Mouse (Mus musculus): ENCODE measurements around the gene Knop1. TPM values are rescaled to one million over a fixed set of nuclear protein-coding genes. Genes with fewer than 3 reads are reported as not detected.

The Knop1 gene
- polyA plus RNA-seq, 1 experiment from 2014 or later = 141 TPM

- Histone ChIP-seq H3K27ac (replicated peaks) (no peak overlapping the region), H3K9me3 (replicated peaks) (0 out of 2 replicates have a peak, but pooled peaks cover 5% of the 10 kb centered on the region), H3K4me3 (no peak overlapping the region), H3K36me3 (peaks cover 100% of the 10 kb centered on the region), H3K27me3 (ENCODE audit: low read depth, poor library complexity, severe bottlenecking) (no peaks in the 10 kb centered on the region), H3K4me1 (no peaks in the 10 kb centered on the region)
- no peak for DNase-seq (ENCODE audit: low spot score)
- WGBS = 82% methylated on average over 1 of the region's 1 CpGs
Measured at GRCm38 (mm10) chr7:118841796-118842195, 14.3 kb downstream of the Knop1 start.

GRCm38 (mm10) chr7:118841030-118841745 is 14.9 kb downstream of the Knop1 start:
- 91% methylated on average over 8 of the region's 8 CpGs for WGBS
- Histone ChIP-seq H3K27me3 (ENCODE audit: low read depth, poor library complexity, severe bottlenecking) (no peaks in the 10 kb centered on the region), H3K4me3 (no peak overlapping the region), H3K4me1 (no peaks in the 10 kb centered on the region), H3K9me3 (replicated peaks) (0 out of 2 replicates have a peak, but pooled peaks cover 5% of the 10 kb centered on the region), H3K36me3 (peaks cover 100% of the 10 kb centered on the region), H3K27ac (replicated peaks) (no peak overlapping the region)
- DNase-seq (ENCODE audit: low spot score) = no peak

- peaks cover 97% of the 10 kb centered on the region for H3K36me3 ChIP-seq
- H3K4me3 ChIP-seq = no peak overlapping the region
- H3K4me1 ChIP-seq = no peaks in the 10 kb centered on the region
- no peak overlapping the region for H3K27ac ChIP-seq (replicated peaks)
- DNase-seq (ENCODE audit: low spot score) = no peak
- H3K27me3 ChIP-seq (ENCODE audit: low read depth, poor library complexity, severe bottlenecking) = no peaks in the 10 kb centered on the region
- WGBS = 91% methylated on average over 5 of the region's 5 CpGs
- 0 out of 2 replicates have a peak, but pooled peaks cover 5% of the 10 kb centered on the region for H3K9me3 ChIP-seq (replicated peaks)
Measured at GRCm38 (mm10) chr7:118837901-118838300, 18.2 kb downstream of the Knop1 start.

GRCm38 (mm10) chr7:118827975-118828416 is 28.1 kb downstream of the Knop1 start:
- DNase-seq (ENCODE audit: low spot score) = no peak
- peaks cover 24% of the 10 kb centered on the region for H3K36me3 ChIP-seq
- peak overlapping the region; percentile 46 for H3K27ac ChIP-seq (replicated peaks)
- H3K9me3 ChIP-seq (replicated peaks) = no peaks in the 10 kb centered on the region
- H3K4me3 ChIP-seq = no peak overlapping the region
- WGBS = 37% methylated on average over 5 of the region's 5 CpGs
- no peaks in the 10 kb centered on the region for H3K27me3 ChIP-seq (ENCODE audit: low read depth, poor library complexity, severe bottlenecking)
- peaks cover 27% of the 10 kb centered on the region for H3K4me1 ChIP-seq

- Histone ChIP-seq H3K36me3 (peaks cover 20% of the 10 kb centered on the region), H3K4me3 (no peak overlapping the region), H3K27ac (replicated peaks) (0 out of 2 replicates have a peak overlapping the region, but pooled peaks have one; percentile 57), H3K27me3 (ENCODE audit: low read depth, poor library complexity, severe bottlenecking) (no peaks in the 10 kb centered on the region), H3K9me3 (replicated peaks) (no peaks in the 10 kb centered on the region), H3K4me1 (peaks cover 27% of the 10 kb centered on the region)
- DNase-seq (ENCODE audit: low spot score) = no peak
- 70% methylated on average over 7 of the region's 7 CpGs for WGBS
Measured at GRCm38 (mm10) chr7:118824451-118824850, 31.6 kb downstream of the Knop1 start.

GRCm38 (mm10) chr7:118821887-118822556 is 34.0 kb downstream of the Knop1 start:
- peaks cover 37% of the 10 kb centered on the region for H3K36me3 ChIP-seq
- H3K9me3 ChIP-seq (replicated peaks) = no peaks in the 10 kb centered on the region
- 89% methylated on average over 12 of the region's 12 CpGs for WGBS
- DNase-seq (ENCODE audit: low spot score) = no peak
- no peak overlapping the region for H3K4me3 ChIP-seq
- no peaks in the 10 kb centered on the region for H3K27me3 ChIP-seq (ENCODE audit: low read depth, poor library complexity, severe bottlenecking)
- peaks cover 8% of the 10 kb centered on the region for H3K4me1 ChIP-seq
- H3K27ac ChIP-seq (replicated peaks) = no peak overlapping the region

GRCm38 (mm10) chr7:118821356-118821755 is 34.7 kb downstream of the Knop1 start:
- H3K27me3 ChIP-seq (ENCODE audit: low read depth, poor library complexity, severe bottlenecking) = no peaks in the 10 kb centered on the region

GRCm38 (mm10) chr7:118819666-118820065 is 36.4 kb downstream of the Knop1 start:
- peaks cover 36% of the 10 kb centered on the region for H3K36me3 ChIP-seq
- no peak overlapping the region for H3K27ac ChIP-seq (replicated peaks)
- WGBS = 97% methylated on average over 1 of the region's 1 CpGs
- H3K4me1 ChIP-seq = peaks cover 7% of the 10 kb centered on the region
- no peaks in the 10 kb centered on the region for H3K9me3 ChIP-seq (replicated peaks)
- no peak overlapping the region for H3K4me3 ChIP-seq
- H3K27me3 ChIP-seq (ENCODE audit: low read depth, poor library complexity, severe bottlenecking) = no peaks in the 10 kb centered on the region
- no peak for DNase-seq (ENCODE audit: low spot score)

More at GRCm38 (mm10) chr7:118821356-118821755, 34.7 kb downstream of the Knop1 start:
- Histone ChIP-seq H3K9me3 (replicated peaks) (no peaks in the 10 kb centered on the region), H3K36me3 (peaks cover 34% of the 10 kb centered on the region), H3K27ac (replicated peaks) (no peak overlapping the region), H3K4me1 (peaks cover 7% of the 10 kb centered on the region), H3K4me3 (no peak overlapping the region)
- DNase-seq (ENCODE audit: low spot score) = no peak
- 86% methylated on average over 7 of the region's 7 CpGs for WGBS

- WGBS = 90% methylated on average over 7 of the region's 7 CpGs
- no peak for DNase-seq (ENCODE audit: low spot score)
Measured at GRCm38 (mm10) chr7:118817741-118818140, 38.3 kb downstream of the Knop1 start.

GRCm38 (mm10) chr7:118816275-118816674 is 39.8 kb downstream of the Knop1 start:
- WGBS = 94% methylated on average over 3 of the region's 3 CpGs
- DNase-seq (ENCODE audit: low spot score) = no peak
- H3K27me3 ChIP-seq (ENCODE audit: low read depth, poor library complexity, severe bottlenecking) = no peaks in the 10 kb centered on the region
- H3K4me3 ChIP-seq = no peak overlapping the region
- H3K9me3 ChIP-seq (replicated peaks) = no peaks in the 10 kb centered on the region
- peaks cover 49% of the 10 kb centered on the region for H3K36me3 ChIP-seq
- H3K27ac ChIP-seq (replicated peaks) = no peak overlapping the region
- H3K4me1 ChIP-seq = peaks cover 17% of the 10 kb centered on the region

More at GRCm38 (mm10) chr7:118817741-118818140, 38.3 kb downstream of the Knop1 start:
- Histone ChIP-seq H3K4me1 (peaks cover 13% of the 10 kb centered on the region), H3K4me3 (no peak overlapping the region), H3K9me3 (replicated peaks) (no peaks in the 10 kb centered on the region), H3K36me3 (peaks cover 49% of the 10 kb centered on the region), H3K27me3 (ENCODE audit: low read depth, poor library complexity, severe bottlenecking) (no peaks in the 10 kb centered on the region), H3K27ac (replicated peaks) (no peak overlapping the region)

- Histone ChIP-seq H3K9me3 (replicated peaks) (no peaks in the 10 kb centered on the region), H3K36me3 (peaks cover 57% of the 10 kb centered on the region), H3K4me3 (no peak overlapping the region), H3K27me3 (ENCODE audit: low read depth, poor library complexity, severe bottlenecking) (no peaks in the 10 kb centered on the region), H3K27ac (replicated peaks) (0 out of 2 replicates have a peak overlapping the region, but pooled peaks have one; percentile 9), H3K4me1 (peaks cover 17% of the 10 kb centered on the region)
- WGBS = 95% methylated on average over 4 of the region's 4 CpGs
- DNase-seq (ENCODE audit: low spot score) = no peak
Measured at GRCm38 (mm10) chr7:118813592-118813991, 42.5 kb downstream of the Knop1 start.

GRCm38 (mm10) chr7:118811407-118812106 is 44.5 kb downstream of the Knop1 start:
- Histone ChIP-seq H3K36me3 (peaks cover 40% of the 10 kb centered on the region), H3K4me3 (no peak overlapping the region), H3K27me3 (ENCODE audit: low read depth, poor library complexity, severe bottlenecking) (no peaks in the 10 kb centered on the region), H3K27ac (replicated peaks) (no peak overlapping the region), H3K9me3 (replicated peaks) (no peaks in the 10 kb centered on the region), H3K4me1 (peaks cover 23% of the 10 kb centered on the region)
- 91% methylated on average over 12 of the region's 12 CpGs for WGBS
- DNase-seq (ENCODE audit: low spot score) = no peak
